Mouse (Mus musculus) liver, postnatal 0 days (tissue): ENCODE measurements at regions not wholly inside any gene's neighbourhood (a gene's known extent, or its start where the extent isn't known, plus 50 kb on each side); places are given as distances from the start of the nearest gene placed in this dataset.

Experiments used
- ATAC-seq: fragments of 200-750 bp; cut with Nextera tagmentation; 2 replicates; pipeline ENCODE4 v1.8.0; 2017; ENCODE audit warnings: mild to moderate bottlenecking, moderate library complexity
- DNase-seq: peaks from one replicate; pipeline ENCODE4 v3.0.0-alpha.2; 2016
- H3K27ac ChIP-seq: fragments of 300-500 bp; sonication (generic); 2 replicates; pipeline ENCODE4 v1.5.1; 2014; ENCODE audit warnings: antibody characterized with exemption, moderate library complexity, mild to moderate bottlenecking, low read depth
- H3K27me3 ChIP-seq: fragments of 300-500 bp; sonication (generic); 2 replicates; pipeline ENCODE4 v1.6.1; 2014; ENCODE audit warnings: low read length, control low read depth, mixed read lengths; ENCODE audit not compliant: insufficient read depth
- H3K36me3 ChIP-seq: fragments of 300-500 bp; sonication (generic); replicated peaks from 2 replicates; pipeline ENCODE4 v1.6.1; 2014; ENCODE audit warnings: mild to moderate bottlenecking, control low read depth, low read length, moderate library complexity, mixed read lengths; ENCODE audit not compliant: insufficient read depth
- H3K4me1 ChIP-seq: fragments of 300-500 bp; sonication (generic); 2 replicates; pipeline ENCODE4 v1.6.1; 2014; ENCODE audit warnings: antibody characterized with exemption, mild to moderate bottlenecking, control low read depth; ENCODE audit not compliant: insufficient read depth
- H3K4me2 ChIP-seq: fragments of 300-500 bp; sonication (generic); 2 replicates; pipeline ENCODE4 v1.6.1; 2014; ENCODE audit warnings: low read depth, mild to moderate bottlenecking, low read length, moderate library complexity, mixed read lengths
- H3K4me3 ChIP-seq: fragments of 300-500 bp; sonication (generic); 2 replicates; pipeline ENCODE4 v1.5.1; 2014; ENCODE audit warnings: low read depth, low read length
- H3K9ac ChIP-seq: fragments of 300-500 bp; sonication (generic); replicated peaks from 2 replicates; pipeline ENCODE4 v1.6.1; 2014; ENCODE audit warnings: mild to moderate bottlenecking, moderate library complexity
- H3K9me3 ChIP-seq: fragments of 300-500 bp; sonication (generic); 2 replicates; pipeline ENCODE4 v1.6.1; 2016; ENCODE audit warnings: mild to moderate bottlenecking, control low read depth, low read length, mixed read lengths
- CTCF ChIP-seq: sonication (generic); IDR thresholded peaks from 2 replicates; pipeline ENCODE4 v1.5.1; 2016; ENCODE audit warnings: antibody characterized with exemption, low read depth
- EP300 ChIP-seq: IDR thresholded peaks from 2 replicates; pipeline ENCODE4 v1.6.1; 2016; ENCODE audit warnings: antibody characterized with exemption, low read depth, mild to moderate bottlenecking
- WGBS: fragments of 180-500 bp; shearing (Covaris S2); extraction: QIAGEN DNeasy Blood & Tissue Kit; methylation state at CpG from one replicate; pipeline ENCODE4 v1.1.7; 2014; ENCODE audit not compliant: insufficient replicate concordance; 5-methylcytosine and 5-hydroxymethylcytosine counted together

GRCm38 (mm10) chr12:26613086-26613705, 144.2 kb downstream of the Cmpk2 start:
- DNase-seq, result no peak
- no peak for TF ChIP-seq CTCF
- TF ChIP-seq EP300, result no peak
- Histone ChIP-seq H3K4me1 (no peaks in the 10 kb centered on the region), H3K27me3 (no peaks in the 10 kb centered on the region), H3K27ac (no peak overlapping the region), H3K9me3 (no peaks in the 10 kb centered on the region), H3K4me3 (no peak overlapping the region), H3K9ac (no peak overlapping the region), H3K36me3 (no peaks in the 10 kb centered on the region), H3K4me2 (no peak overlapping the region)
- ATAC-seq, result no peak
- WGBS, result 77% methylated on average over 11 of the region's 11 CpGs

GRCm38 (mm10) chr12:26610079-26610478, 141.1 kb downstream of the Cmpk2 start:
- Histone ChIP-seq H3K36me3 (no peaks in the 10 kb centered on the region), H3K9me3 (no peaks in the 10 kb centered on the region), H3K4me2 (no peak overlapping the region), H3K4me1 (no peaks in the 10 kb centered on the region), H3K27me3 (no peaks in the 10 kb centered on the region), H3K9ac (no peak overlapping the region), H3K4me3 (no peak overlapping the region), H3K27ac (no peak overlapping the region)
- no peak for ATAC-seq
- WGBS, result 72% methylated on average over 3 of the region's 3 CpGs
- no peak for TF ChIP-seq CTCF
- TF ChIP-seq EP300, result no peak
- DNase-seq, result no peak

GRCm38 (mm10) chr12:26598501-26598900, 129.5 kb downstream of the Cmpk2 start:
- no peaks in the 10 kb centered on the region for H3K27me3 ChIP-seq
- H3K9ac ChIP-seq, result no peak overlapping the region
- no peak overlapping the region for H3K4me2 ChIP-seq
- H3K4me3 ChIP-seq, result no peak overlapping the region
- TF ChIP-seq EP300 (no peak), CTCF (no peak)
- ATAC-seq (no peak), DNase-seq (no peak)
- H3K36me3 ChIP-seq, result no peaks in the 10 kb centered on the region
- H3K4me1 ChIP-seq, result no peaks in the 10 kb centered on the region
- no peaks in the 10 kb centered on the region for H3K9me3 ChIP-seq
- H3K27ac ChIP-seq, result no peak overlapping the region

GRCm38 (mm10) chr12:26592125-26592524, 123.1 kb downstream of the Cmpk2 start:
- Histone ChIP-seq H3K4me3 (no peak overlapping the region), H3K27me3 (no peaks in the 10 kb centered on the region), H3K36me3 (no peaks in the 10 kb centered on the region), H3K4me1 (no peaks in the 10 kb centered on the region), H3K9me3 (no peaks in the 10 kb centered on the region), H3K4me2 (no peak overlapping the region), H3K27ac (no peak overlapping the region), H3K9ac (no peak overlapping the region)
- DNase-seq (no peak), ATAC-seq (no peak)
- TF ChIP-seq CTCF, result no peak
- no peak for TF ChIP-seq EP300

- Histone ChIP-seq H3K27ac (no peak overlapping the region), H3K4me1 (no peaks in the 10 kb centered on the region)
- TF ChIP-seq EP300, result no peak
Observed at GRCm38 (mm10) chr12:26589091-26589490, 120.1 kb downstream of the Cmpk2 start.

GRCm38 (mm10) chr12:26577438-26577837, 108.4 kb downstream of the Cmpk2 start:
- ATAC-seq (no peak), DNase-seq (no peak)
- H3K4me1 ChIP-seq, result no peaks in the 10 kb centered on the region
- no peaks in the 10 kb centered on the region for H3K36me3 ChIP-seq
- no peaks in the 10 kb centered on the region for H3K27me3 ChIP-seq
- H3K9me3 ChIP-seq, result no peaks in the 10 kb centered on the region
- no peak overlapping the region for H3K9ac ChIP-seq
- no peak overlapping the region for H3K4me2 ChIP-seq
- H3K4me3 ChIP-seq, result no peak overlapping the region
- 81% methylated on average over 6 of the region's 6 CpGs for WGBS
- H3K27ac ChIP-seq, result no peak overlapping the region
- TF ChIP-seq CTCF (no peak), EP300 (no peak)

More at GRCm38 (mm10) chr12:26589091-26589490, 120.1 kb downstream of the Cmpk2 start:
- H3K9ac ChIP-seq, result no peak overlapping the region
- no peaks in the 10 kb centered on the region for H3K27me3 ChIP-seq
- H3K4me3 ChIP-seq, result no peak overlapping the region
- H3K9me3 ChIP-seq, result no peaks in the 10 kb centered on the region
- no peak for ATAC-seq
- H3K36me3 ChIP-seq, result no peaks in the 10 kb centered on the region
- no peak overlapping the region for H3K4me2 ChIP-seq
- DNase-seq, result no peak

GRCm38 (mm10) chr12:26571602-26572001, 102.6 kb downstream of the Cmpk2 start:
- H3K4me2 ChIP-seq, result no peak overlapping the region
- 86% methylated on average over 7 of the region's 7 CpGs for WGBS
- H3K4me3 ChIP-seq, result no peak overlapping the region
- no peaks in the 10 kb centered on the region for H3K4me1 ChIP-seq
- no peaks in the 10 kb centered on the region for H3K36me3 ChIP-seq
- H3K27ac ChIP-seq, result no peak overlapping the region
- DNase-seq, result no peak
- no peak for ATAC-seq
- H3K9ac ChIP-seq, result no peak overlapping the region
- H3K27me3 ChIP-seq, result no peaks in the 10 kb centered on the region
- TF ChIP-seq CTCF (no peak), EP300 (no peak)
- no peaks in the 10 kb centered on the region for H3K9me3 ChIP-seq
